Mouse (Mus musculus) erythroid progenitor cell, adult 5-6 weeks (primary cell): ENCODE results near the gene Rbm25. TPM values are rescaled to one million over a fixed set of nuclear protein-coding genes. Genes with fewer than 3 reads are reported as not detected.

ENCODE experiments used
- ATAC-seq: replicated peaks from 2 replicates; pipeline ENCODE4 v1.8.0; 2016; ENCODE audit warnings: moderate number of reproducible peaks, mild to moderate bottlenecking, moderate TSS enrichment, inconsistent platforms; ENCODE audit not compliant: poor library complexity, low FRiP score, severe bottlenecking
- total RNA-seq, 2 experiments: library from RNA; stranded (forward) in 1 of 2; stranded (reverse) in 1 of 2; fragments of 150-400 nt in 1 of 2; fragments of 186-747, 209-891 nt in 1 of 2; gene quantifications; 2 replicates each; pipeline versions ENCODE4 v1.2.3 to v1.2.4; 2015 to 2017; ENCODE audit warnings: low replicate concordance in 2 of 2

Gene Rbm25
- total RNA-seq, 2 experiments from 2014 or later = 257 to 278 TPM

DNA sequence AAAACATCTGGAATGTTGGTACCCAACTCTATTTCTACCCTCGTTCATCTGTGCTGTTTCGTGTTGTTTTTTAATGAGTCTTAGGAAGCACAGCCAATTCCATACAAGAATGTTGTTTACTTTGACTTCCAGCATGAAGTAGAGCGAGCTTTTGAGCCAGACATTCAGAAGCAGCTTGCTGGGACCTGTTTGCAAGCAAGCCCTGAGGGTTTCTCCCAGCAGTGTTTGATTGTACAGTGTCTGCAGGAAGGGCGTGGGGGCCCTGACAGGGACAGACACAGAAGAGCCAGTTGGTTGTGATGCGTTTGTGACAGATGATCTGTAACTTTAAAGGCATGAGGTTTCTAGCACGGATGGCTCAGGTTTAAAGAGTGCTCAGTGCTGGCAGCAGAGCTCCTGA lies 90.2 kb downstream of the Rbm25 start:
- no peak for ATAC-seq

DNA sequence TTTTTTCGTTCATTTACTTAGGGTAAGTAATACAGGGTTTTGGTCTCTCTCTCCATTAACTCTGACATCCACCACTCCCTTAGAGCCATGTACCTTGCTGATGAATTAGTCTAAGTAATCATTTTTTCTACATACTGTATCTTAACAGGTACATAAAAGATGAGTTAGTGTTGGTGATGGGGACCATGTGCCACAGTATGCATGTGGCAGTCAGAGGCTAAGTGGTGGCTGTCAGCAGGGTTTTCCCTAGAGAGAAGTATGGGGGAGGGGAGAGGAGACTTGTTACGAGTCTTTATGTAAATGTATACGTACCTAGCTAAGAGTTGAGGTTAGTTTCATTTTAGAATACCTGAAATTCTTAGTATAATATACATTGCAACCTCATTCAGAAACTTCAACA lies 92.0 kb downstream of the Rbm25 start:
- no peak for ATAC-seq

DNA sequence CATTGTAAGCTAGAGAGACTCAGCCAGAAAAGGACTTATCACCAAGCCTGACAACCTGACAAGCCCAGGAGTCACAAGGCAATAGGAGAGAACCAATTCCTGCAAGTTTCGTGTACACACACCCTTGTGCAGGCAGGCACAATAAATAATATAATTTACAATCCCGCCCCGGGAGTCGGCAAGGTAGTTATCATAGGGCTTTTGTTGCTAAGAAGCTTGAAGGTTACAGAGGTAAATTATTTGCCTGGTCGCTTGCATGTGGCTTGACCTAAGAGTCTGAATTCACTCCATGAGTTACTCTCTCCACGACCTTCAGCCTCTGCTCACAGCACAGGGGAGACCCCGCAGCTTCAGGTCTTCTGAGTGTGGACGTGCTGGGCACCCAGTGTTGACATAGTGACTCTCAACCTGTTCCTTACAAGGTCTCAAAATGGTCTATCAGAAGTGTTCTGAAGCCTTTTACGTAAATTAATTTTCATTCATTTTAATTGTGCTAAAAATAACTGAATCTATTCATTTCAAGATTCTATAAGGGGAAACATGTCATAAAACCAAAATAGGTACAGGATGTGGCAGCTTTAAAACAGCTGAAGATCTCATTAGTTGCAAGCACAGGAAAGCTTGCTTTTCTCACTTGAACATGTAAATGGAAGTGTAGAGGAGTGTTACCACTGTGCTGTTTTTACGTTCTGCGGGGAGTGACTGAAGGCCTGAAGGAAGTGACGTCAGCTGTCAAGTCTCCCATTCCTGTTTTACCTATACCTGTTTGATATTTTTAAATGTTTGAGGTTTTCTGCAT lies 95.7 kb downstream of the Rbm25 start:
- no peak for ATAC-seq

DNA sequence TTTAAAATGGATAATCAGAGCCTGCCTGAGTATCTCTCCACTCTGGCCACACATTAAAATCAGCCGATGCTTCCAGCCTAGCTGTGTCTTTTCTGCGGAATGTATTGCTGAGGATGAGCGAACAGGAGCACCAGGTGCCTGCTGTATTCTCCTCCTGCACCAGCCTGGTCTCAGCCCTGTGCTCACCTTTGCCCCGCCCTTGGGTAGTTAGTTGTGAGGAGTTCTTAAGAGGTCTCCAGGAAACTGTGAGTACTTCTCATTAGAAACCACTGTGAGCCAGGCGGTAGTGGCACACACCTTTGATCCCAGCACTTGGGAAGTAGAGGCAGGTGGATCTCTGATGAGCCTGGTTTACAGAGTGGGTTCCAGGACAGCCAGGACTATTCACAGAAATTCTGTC lies 101.2 kb downstream of the Rbm25 start:
- no peak for ATAC-seq

Other genes with a start within 250 kb of the Rbm25 start
- 40.7 and 45.0 TPM in 2 replicates for gene Dpf3, start 143.5 kb upstream of the Rbm25 start, total RNA-seq (2015; ENCODE audit: low replicate concordance)
- 152 and 194 TPM in 2 replicates for gene Dpf3, start 143.5 kb upstream of the Rbm25 start, total RNA-seq (2017; ENCODE audit: low replicate concordance)
- 1.8 and 3.8 TPM in 2 replicates for gene Dcaf4, start 110.8 kb upstream of the Rbm25 start, total RNA-seq (2015; ENCODE audit: low replicate concordance)
- gene Dcaf4, start 110.8 kb upstream of the Rbm25 start, total RNA-seq (2017; ENCODE audit: low replicate concordance) = 3.0 and 5.3 TPM in 2 replicates
- 9.4 and 13.0 TPM in 2 replicates for gene Zfyve1, start 34.0 kb upstream of the Rbm25 start, total RNA-seq (2015; ENCODE audit: low replicate concordance)
- 34.5 and 42.1 TPM in 2 replicates for gene Zfyve1, start 34.0 kb upstream of the Rbm25 start, total RNA-seq (2017; ENCODE audit: low replicate concordance)
- 25.6 and 32.8 TPM in 2 replicates for gene Psen1, start 56.9 kb downstream of the Rbm25 start, total RNA-seq (2015; ENCODE audit: low replicate concordance)
- gene Psen1, start 56.9 kb downstream of the Rbm25 start, total RNA-seq (2017; ENCODE audit: low replicate concordance) = 20.8 and 24.3 TPM in 2 replicates
- not detected in 2 replicates for gene Papln, start 132.4 kb downstream of the Rbm25 start, total RNA-seq (2015; ENCODE audit: low replicate concordance)
- gene Papln, start 132.4 kb downstream of the Rbm25 start, total RNA-seq (2017; ENCODE audit: low replicate concordance) = not detected in 2 replicates